Mouse (Mus musculus) neural tube, embryonic 12.5 days (tissue): ENCODE results near the gene Btbd35f15. TPM values are rescaled to one million over a fixed set of nuclear protein-coding genes. Genes with fewer than 3 reads are reported as not detected.
"Not testable (repeated sequence)": the region's sequence is repeated elsewhere in the genome, so short reads cannot be mapped to it uniquely, and the experiment has no call there.

Source experiments
- ATAC-seq: fragments of 200-750 bp; cut with Nextera tagmentation; 2 replicates; pipeline ENCODE4 v1.8.0; 2017; ENCODE audit warnings: low read depth, mild to moderate bottlenecking, moderate TSS enrichment, moderate library complexity; ENCODE audit not compliant: low FRiP score
- H3K27ac ChIP-seq: fragments of 300-500 bp; sonication (generic); 2 replicates; pipeline ENCODE4 v1.5.1; 2016
- H3K27me3 ChIP-seq: fragments of 300-500 bp; sonication (generic); replicated peaks from 2 replicates; pipeline ENCODE4 v1.6.1; 2016; ENCODE audit warnings: mild to moderate bottlenecking
- H3K36me3 ChIP-seq: fragments of 300-500 bp; sonication (generic); 2 replicates; pipeline ENCODE4 v1.6.1; 2016; ENCODE audit warnings: mild to moderate bottlenecking
- H3K4me1 ChIP-seq: fragments of 300-500 bp; sonication (generic); 2 replicates; pipeline ENCODE4 v1.6.1; 2016
- H3K4me2 ChIP-seq: fragments of 300-500 bp; sonication (generic); replicated peaks from 2 replicates; pipeline ENCODE4 v1.6.1; 2016; ENCODE audit warnings: mild to moderate bottlenecking
- H3K4me3 ChIP-seq: fragments of 300-500 bp; sonication (generic); 2 replicates; pipeline ENCODE4 v1.5.1; 2016
- H3K9ac ChIP-seq: fragments of 300-500 bp; sonication (generic); 2 replicates; pipeline ENCODE4 v1.6.1; 2016; ENCODE audit warnings: mild to moderate bottlenecking
- H3K9me3 ChIP-seq: fragments of 300-500 bp; sonication (generic); 2 replicates; pipeline ENCODE4 v1.6.1; 2016; ENCODE audit warnings: mild to moderate bottlenecking
- WGBS: fragments of 180-500 bp; shearing (Covaris S2); methylation state at CpG from one replicate; pipeline ENCODE4 v1.1.7; 2016; 5-methylcytosine and 5-hydroxymethylcytosine counted together
- polyA plus RNA-seq: library from polyadenylated mRNA; unstranded; fragments of >200 nt; fragmentation: Nextera tagmentation; extraction: Ambion mirVana; gene quantifications from 2 replicates; pipeline ENCODE4 v1.2.1, GENCODE M21; 2016

Btbd35f15 gene
- not detected in 2 replicates for polyA plus RNA-seq

GRCm38 (mm10) chrX:33577214-33577613 lies at the start of gene Btbd35f15:
Gene Btbd35f15, minus strand, starts transcription at chrX:33577314.
- ATAC-seq, H3K4me3 ChIP-seq, H3K27me3 ChIP-seq, H3K4me2 ChIP-seq, H3K9ac ChIP-seq, H3K9me3 ChIP-seq, H3K36me3 ChIP-seq, H3K4me1 ChIP-seq, H3K27ac ChIP-seq: not testable (repeated sequence)
- no CpG with 5 or more reads among the region's 3 CpGs for WGBS

Other genes with a start within 250 kb of the Btbd35f15 start
- gene Btbd35f13, start 79.9 kb upstream of the Btbd35f15 start, polyA plus RNA-seq = not detected in 2 replicates
- gene Btbd35f14, start 125.0 kb upstream of the Btbd35f15 start, polyA plus RNA-seq = not detected in 2 replicates